Mouse (Mus musculus): ENCODE measurements around the gene I0C0044D17Rik. TPM values are rescaled to one million over a fixed set of nuclear protein-coding genes. Genes with fewer than 3 reads are reported as not detected.

Gene I0C0044D17Rik
- total RNA-seq, 2 experiments from 2014 or later = not detected

DNA sequence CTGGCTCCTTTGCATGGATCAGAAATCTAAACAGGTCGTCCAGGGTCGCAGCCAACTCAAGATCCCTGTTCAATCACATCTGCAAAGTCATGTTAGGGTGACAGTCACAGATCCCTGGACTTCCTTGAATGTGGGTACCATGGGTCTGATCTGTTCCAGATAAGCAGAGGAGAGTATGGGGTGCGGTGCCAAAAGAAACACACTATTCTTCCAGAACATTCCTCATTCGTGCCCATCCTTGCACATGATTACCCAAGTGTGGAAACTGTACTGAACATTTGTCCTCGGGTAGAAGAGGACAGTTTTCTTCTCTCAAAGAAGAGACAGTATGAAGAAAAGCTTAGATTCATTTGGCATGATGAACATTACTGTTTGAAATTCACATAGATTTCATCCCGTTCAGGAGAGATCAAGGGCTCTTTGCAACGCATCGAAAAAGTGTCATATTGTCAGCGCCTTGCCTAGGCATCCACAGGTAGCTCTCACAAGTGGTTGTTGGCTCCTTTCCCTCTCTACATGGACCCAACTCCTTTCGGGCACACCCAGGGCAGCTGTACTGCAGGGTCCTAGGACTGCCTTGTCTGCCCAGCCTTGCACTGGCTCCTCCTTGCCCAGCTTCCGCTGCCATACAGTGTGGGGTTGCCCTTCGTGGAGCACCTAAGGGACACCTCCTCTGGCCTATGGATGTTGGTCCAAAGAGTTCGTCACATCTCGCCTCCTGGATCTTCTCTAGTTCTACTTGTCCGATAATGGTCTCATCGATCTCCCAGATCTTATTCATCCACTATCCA lies 14.3 kb upstream of the I0C0044D17Rik start:
- DNase-seq (ENCODE audit: extremely low spot score in 1 of 2, low spot score in 2 of 2) = no peak
- intact Hi-C loops (cut with DNase I) = no loop called here

DNA sequence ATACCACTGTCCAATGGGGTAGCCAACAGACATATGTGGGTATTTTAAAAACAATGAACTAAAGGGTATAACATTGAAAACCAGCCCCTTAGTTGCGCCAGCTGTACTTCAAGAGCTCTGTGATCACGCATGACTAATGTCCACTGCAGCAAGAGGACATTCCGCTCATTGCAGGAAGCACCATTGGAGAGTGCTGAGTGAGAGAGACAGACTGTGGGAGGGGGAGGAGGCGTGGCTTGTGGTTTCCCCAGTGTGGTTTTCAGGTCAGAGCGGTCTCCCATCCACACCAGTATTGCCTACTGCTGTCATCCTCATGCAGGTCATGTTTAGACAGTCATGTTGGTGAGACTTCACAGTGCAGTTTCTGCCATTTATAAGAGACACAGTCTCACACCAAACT lies 12.9 kb upstream of the I0C0044D17Rik start:
- no peak for DNase-seq (ENCODE audit: extremely low spot score in 1 of 2, low spot score in 2 of 2)
- intact Hi-C loops (cut with DNase I) = no loop called here

DNA sequence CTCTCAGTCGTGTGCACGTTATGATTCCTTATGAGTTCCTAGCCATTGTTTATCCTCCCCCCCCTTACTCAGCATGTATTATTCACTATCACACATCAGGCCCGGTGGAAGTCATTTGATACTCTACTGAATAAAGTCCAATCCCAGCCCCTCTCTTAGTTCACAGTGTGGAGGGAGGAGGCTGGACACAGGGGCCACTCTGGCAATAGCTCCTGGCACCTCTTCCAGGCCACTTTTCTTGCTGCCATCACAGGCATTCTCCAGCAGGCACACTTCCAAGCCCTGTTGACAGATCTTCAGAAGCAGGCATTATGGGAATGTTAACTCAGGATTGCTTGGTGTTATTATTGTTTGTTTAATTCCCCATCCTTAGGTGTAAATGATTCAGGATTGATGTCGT lies 11.1 kb upstream of the I0C0044D17Rik start:
- no peak for DNase-seq (ENCODE audit: extremely low spot score in 1 of 2, low spot score in 2 of 2)
- intact Hi-C loops (cut with DNase I) = no loop called here

DNA sequence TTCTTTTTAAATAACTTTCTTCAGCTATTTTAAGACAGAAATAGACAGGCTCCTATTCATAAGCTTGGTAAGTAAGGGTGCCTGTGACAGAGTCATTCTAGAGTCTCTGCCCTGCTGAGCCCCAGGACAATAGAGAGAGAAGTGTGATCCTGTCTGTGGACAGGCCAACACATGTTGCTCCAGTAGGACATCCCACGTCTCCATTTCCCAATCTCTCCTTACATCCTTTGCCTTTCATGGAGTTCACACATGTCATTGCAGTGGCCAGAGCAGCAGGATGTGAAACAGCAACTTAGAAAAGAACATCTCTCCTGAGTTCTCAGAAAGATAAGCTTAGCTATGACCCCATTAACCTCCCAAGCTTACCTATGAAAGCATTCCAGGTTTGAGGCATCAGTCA lies 8.1 kb upstream of the I0C0044D17Rik start:
- intact Hi-C loops (cut with DNase I) = no loop called here
- no peak for DNase-seq (ENCODE audit: extremely low spot score in 1 of 2, low spot score in 2 of 2)

DNA sequence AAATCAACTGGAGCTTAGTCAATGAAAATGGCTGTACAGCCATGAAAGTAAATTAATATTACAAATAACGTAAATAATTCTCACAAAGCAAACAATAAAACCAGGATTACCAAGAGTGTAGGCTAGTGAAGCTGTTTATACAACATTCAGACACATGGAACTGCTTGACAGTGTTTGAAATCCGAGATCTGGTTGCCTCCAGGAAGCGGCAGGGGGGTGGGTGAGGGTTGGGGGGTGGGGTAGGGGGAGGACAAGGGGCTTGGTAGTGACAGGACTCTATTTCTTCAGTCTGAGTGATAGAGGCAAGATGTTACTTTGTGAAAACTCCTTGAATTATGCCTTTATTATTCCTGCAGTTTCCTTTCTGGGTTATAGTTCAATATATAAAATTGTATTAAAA lies 3.1 kb upstream of the I0C0044D17Rik start:
- intact Hi-C loops (cut with DNase I) = no loop called here
- no peak for DNase-seq (ENCODE audit: extremely low spot score in 1 of 2, low spot score in 2 of 2)

DNA sequence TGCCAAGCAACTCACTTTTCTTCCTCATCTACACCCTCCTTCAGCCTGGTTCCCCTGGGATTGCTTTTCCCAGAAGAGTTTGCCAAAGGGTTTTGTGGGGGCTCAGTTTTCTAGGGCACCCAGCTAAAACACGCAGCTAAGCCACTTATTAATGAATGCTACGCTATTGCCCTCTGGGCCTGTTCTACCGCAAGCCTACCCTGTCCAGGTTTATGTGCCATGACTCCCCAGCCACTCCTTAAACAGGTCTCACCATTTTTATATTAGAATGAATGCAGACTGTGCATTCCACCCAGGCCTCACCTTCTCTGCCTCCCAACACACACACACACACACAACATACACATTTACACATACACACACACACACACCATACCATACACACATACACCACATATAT lies 593 bp downstream of the I0C0044D17Rik start:
- intact Hi-C loops (cut with DNase I) = no loop called here
- no peak for DNase-seq (ENCODE audit: extremely low spot score in 1 of 2, low spot score in 2 of 2)

DNA sequence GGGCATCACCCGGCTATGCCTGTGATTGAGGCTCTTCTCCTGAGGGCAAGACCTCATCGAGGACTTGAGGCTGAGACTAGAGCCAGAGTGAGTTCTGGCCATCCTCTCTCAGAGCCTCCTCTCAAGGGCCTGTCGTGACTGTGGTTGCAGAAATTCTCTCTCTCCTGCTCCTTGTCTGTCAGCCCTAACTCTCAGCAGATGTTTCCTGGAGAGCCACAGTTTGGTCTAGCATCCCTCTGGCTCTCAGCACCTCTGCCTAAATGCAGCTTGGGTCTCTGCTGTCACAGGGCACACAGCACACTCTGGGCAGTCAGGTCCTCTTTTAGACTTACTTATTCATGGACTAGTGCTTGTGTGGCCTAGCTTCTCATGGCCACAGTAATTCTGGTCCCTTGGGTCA lies 1.2 kb downstream of the I0C0044D17Rik start:
- intact Hi-C loops (cut with DNase I) = no loop called here

DNA sequence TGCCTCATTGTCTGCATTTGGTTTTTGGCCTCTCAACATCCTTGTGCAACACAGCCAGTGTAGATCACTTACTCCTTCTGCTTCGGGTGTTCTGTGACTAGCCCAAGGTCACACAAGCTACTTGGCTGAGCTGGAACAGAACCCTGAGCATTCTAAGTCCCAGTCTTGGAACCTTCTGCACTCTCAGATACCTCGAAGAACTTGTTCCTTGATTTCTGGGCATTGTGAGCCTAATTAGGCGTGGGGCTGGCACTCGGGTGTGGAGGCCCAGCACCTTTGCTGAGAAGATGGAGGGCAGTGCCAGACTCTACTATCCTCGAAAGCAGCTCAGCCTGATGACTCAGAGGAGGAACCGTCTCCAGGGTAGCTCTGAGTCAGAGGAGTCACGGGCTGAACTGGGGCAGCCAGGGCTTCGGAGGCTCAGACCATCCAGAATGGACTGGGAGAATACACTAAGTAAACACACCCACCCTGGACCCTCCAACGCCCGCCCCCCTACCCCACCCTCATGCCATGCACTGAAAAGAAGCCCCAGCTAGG lies 4.4 kb downstream of the I0C0044D17Rik start:
- intact Hi-C loops (cut with DNase I) = no loop called here

More for the DNA sequence above, 1.2 kb downstream of the I0C0044D17Rik start:
- no peak for DNase-seq (ENCODE audit: extremely low spot score in 1 of 2, low spot score in 2 of 2)

DNA sequence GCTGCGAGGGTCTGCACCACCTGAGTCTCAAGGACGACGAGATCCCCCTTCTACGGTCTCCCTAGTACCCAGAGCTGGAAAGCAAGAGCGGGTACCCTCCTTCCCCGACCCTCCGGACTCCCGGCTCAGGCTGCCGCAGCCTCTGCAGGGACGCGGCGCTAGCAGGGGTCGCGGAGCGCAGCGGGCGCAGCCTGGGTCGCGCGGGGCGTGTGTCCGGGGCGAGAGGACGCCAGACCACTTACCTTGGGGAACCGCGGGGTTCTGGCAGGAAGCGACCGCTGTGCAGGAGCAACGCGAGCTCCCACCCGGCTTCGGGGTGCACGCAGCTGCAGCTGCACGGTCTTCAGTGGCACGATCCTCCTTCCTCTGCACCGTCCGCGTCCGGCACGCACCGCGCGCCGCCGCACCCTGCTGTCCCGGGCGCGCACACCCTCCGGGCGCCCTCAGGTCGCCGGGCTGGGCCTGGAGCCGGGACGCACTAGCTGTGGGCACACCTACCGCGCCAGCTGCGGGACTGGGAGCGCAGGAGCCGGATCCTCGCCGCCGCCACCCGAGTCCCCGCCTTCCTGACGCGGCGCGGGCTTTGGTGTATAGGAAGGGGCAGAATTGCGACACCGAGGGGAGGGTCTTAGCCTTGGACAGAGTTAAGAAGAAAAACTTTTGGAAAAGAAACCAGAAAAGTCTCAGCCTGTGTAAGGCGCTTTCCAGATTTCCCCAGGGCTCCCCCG lies 6.3 kb downstream of the I0C0044D17Rik start, which contains the start of gene Kank4:
TSS of gene Kank4 (minus strand) at position 354 of the 728 bp plus-strand sequence.
- intact Hi-C loops (cut with DNase I) = no loop called here
- DNase-seq (ENCODE audit: extremely low spot score in 1 of 2, low spot score in 2 of 2) = peak in 1 of 2 experiments; percentile 82

More for the DNA sequence above, 4.4 kb downstream of the I0C0044D17Rik start:
- no peak for DNase-seq (ENCODE audit: extremely low spot score in 1 of 2, low spot score in 2 of 2)

DNA sequence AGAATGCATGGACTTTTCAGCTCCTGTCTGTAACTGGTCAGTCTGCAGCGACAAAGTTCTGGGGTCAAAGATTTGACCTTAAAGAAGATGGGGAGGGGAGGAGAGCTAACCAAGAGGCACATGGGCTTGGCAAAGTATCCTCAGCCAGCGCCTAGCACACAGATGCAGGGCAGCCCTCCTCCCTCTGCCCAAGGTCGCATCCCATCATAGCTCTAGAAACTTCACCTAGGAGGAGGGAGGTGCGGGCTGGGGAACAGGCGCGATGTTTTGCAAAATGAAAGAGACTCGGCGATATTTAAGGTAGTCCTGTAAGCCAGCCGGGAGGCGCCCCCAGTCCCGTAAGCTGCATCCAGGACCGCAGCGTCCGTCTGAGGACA lies 6.8 kb downstream of the I0C0044D17Rik start:
- intact Hi-C loops (cut with DNase I) = no loop called here
- no peak for DNase-seq (ENCODE audit: extremely low spot score in 1 of 2, low spot score in 2 of 2)

DNA sequence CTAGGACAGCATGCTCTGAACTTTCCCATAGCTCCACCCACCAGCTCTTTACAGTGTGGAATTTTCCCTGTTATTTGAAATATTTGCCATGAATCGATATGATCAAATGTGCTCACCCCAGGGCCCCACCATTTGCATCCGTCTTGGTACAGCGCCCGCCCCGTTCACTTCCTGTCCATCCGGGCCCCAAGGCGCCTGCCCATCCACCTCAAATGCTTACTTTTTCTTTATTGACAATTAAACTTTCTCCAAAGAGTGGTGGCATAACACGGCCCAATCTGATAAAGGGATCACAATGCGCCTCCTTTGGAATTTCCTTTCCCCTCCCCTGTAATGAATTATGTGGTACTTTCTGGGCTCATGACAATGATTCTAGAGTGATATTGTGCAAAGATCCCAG lies 17.3 kb downstream of the I0C0044D17Rik start:
- intact Hi-C loops (cut with DNase I) = no loop called here
- DNase-seq (ENCODE audit: extremely low spot score in 1 of 2, low spot score in 2 of 2) = no peak

DNA sequence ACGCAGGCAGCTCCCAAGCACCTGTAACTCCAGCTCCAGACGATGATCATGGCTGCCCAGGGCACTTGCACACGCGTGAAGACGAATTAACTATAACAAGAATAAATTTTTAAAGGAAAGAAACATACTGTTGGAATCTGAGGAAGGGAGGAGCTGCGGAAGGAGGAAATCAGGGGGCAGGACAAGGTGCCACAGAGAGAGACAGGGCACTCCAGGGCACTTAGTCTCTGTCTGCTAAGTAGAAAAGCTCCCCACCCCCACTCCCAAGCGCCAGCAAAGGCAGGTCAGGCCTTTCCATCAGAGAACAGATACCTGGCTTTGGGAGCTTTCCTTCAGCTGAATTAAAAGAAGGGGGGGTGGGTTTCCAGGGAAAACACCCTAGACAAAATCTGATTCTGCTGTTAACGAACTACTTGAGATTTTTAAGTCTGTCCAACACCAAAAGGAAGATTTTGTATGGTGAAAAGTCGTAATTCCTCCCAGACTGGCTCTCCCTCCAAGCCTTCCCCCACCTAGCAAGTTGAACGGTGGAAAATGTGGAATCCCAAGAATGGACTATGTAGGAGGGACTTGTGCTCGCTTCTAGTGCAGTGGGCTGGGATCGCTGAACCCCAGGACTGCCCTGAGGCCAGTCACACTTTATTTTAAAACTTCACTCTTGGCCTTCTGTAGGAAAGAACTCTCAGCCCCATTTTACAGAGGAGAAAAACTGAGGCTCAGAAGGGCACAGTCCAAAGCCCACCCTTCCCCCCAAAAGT lies 18.2 kb downstream of the I0C0044D17Rik start:
- intact Hi-C loops (cut with DNase I) = no loop called here
- DNase-seq (ENCODE audit: extremely low spot score in 1 of 2, low spot score in 2 of 2) = no peak

DNA sequence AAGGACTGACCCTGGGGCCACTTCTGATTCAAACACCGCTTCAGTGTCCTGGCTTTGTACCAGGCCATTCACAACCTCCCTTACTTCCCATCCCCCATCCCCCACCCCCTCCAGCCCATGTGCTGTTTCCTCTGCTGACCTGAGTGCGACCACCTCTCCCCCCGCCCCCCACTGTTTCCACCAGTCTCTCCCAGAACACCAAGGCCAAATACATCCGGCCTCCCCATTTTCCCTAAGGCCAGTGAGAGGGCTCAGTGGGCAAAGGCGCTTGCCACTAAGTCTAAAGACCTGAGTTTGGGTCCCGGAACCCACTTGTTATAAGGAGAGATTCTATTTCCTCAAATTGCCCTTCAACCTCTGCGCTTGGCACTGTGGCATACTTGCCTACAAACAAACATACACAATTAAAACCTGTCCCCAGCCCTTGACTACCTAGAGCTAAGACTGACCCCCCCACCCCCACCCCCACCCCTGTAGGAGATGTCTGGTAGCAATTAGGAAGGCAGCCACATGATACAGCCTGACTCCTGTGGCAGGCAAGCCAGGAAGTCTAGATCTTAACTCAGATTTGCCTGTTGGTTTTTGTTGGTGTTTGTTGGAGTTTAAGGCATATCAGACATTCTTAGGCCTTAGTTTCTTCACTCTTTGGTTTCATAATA lies 19.0 kb downstream of the I0C0044D17Rik start:
- DNase-seq (ENCODE audit: extremely low spot score in 1 of 2, low spot score in 2 of 2) = no peak
- intact Hi-C loops (cut with DNase I) = no loop called here

DNA sequence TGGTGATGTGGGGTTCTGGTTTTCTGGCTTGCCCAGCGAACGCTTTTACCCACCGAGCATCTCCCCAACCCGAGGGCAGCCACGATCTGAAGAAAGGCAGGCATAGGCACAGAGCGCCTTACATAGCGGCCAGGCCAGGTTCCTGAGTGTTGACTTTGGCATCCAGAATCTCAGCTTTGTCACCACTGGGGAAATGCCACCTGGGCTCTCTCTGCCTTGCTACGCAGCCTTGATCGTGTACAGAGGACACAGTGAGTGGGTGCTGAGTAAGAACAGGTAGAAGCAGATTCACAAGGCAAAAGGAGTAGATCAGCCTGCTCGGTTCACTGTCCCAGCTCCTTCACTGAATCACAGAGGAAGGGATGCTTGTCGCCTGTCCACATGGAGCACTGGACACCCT lies 21.9 kb downstream of the I0C0044D17Rik start:
- intact Hi-C loops (cut with DNase I) = no loop called here
- no peak for DNase-seq (ENCODE audit: extremely low spot score in 1 of 2, low spot score in 2 of 2)

DNA sequence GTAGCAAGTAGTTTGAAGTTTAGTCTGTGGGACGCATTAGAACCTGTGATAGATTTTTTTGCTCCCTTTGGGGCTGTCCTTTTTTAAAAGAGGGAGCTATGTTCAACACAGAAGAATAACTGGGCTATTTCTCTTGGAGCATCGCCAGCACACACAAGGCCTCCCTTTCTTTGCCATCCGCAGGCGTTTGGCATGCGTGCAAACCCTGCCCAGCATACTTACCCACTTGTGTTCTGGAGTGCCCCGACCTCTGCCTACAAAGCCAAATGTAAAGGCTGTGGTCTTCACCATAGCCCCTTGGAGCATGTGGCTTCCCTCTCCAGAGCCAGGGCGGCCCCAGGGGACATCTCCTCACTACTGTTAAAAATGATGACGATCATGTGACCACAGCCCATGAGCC lies 22.8 kb downstream of the I0C0044D17Rik start:
- DNase-seq (ENCODE audit: extremely low spot score in 1 of 2, low spot score in 2 of 2) = peak in 1 of 2 experiments; percentile 40
- intact Hi-C loops (cut with DNase I) = no loop called here

DNA sequence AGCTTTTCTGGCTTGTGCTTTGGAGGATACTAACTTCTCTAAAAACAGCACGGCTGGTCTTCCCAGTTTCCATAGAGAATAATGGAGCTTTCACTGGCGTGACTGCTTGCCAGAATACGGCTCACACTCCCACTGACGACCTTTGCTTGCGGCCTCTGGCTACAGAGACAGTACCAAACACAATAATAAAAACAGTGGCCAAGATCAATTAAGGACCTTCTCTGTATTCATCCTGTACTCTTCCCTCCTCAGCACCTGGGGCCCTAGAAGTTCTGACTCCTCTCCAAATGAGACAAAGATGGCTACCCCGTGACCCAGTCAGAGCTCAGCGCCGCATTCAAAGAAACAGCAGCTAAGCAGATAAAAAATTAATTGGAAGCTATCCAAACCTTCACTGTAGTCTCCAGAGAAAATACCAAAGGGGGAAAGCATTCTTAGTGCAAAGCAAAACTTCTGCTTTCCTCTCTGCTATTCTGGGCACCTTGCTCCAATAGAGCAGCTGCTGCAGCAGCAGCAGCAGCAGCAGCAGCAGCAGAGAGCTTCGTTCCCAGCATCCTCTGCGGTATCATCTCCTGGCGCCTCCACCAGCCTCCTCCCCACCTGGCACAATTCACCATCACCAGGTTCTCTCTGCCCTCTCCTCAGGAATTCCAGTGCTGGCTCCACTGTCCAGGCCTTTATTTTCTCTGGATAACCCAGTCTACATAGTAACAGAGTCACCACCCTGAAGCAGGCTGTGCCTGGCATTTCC lies 26.9 kb downstream of the I0C0044D17Rik start:
- DNase-seq (ENCODE audit: extremely low spot score in 1 of 2, low spot score in 2 of 2) = peak in 1 of 2 experiments; percentile 45

DNA sequence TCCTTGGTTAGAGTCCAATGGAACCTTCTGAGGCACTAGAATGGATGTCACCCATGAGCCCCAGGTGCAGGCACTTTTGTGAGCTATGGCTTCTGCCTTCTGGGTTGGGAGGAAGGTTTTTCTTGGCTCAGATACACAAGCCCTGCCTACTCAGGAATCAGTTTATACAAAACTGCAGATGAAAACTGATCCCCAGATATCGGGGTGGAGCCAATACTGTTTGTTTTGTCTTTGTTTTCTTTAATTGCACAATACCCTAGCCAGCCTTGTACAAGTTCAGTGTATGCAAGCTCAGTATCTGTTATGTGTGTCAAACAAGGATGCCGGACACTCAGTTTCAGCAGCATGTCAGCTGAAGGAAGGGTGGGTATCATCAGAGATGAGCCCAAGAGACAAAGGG lies 28.4 kb downstream of the I0C0044D17Rik start:
- intact Hi-C loops (cut with DNase I) = no loop called here
- no peak for DNase-seq (ENCODE audit: extremely low spot score in 1 of 2, low spot score in 2 of 2)

More for the DNA sequence above, 26.9 kb downstream of the I0C0044D17Rik start:
- intact Hi-C loops (cut with DNase I) = no loop called here

DNA sequence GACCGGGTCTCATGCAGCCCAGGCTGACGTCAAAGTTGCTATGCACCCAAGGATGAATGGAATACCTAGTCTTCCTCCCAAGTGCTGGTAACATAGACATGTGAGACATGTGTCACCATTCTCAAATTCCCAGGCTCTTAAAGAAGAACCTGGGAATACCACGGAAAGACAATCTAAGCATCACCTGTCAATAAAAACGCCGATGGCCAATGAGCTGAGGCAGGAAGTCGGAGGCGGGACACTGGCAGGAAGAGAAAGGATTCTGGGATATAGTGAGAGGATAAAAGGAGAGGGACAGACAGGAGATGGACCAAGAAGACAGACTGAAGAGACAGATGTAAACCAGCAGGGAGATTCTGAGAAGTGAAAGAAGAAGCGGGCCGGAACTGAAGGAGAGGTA lies 30.2 kb downstream of the I0C0044D17Rik start:
- DNase-seq (ENCODE audit: extremely low spot score in 1 of 2, low spot score in 2 of 2) = no peak
- intact Hi-C loops (cut with DNase I) = no loop called here
